Mouse (Mus musculus) left cerebral cortex, postnatal 10 days (tissue): ENCODE data around the gene Sox14. TPM values are rescaled to one million over a fixed set of nuclear protein-coding genes. Genes with fewer than 3 reads are reported as not detected.

Experiments
- DNase-seq, 2 experiments: peaks; one replicate each; pipeline ENCODE4 v3.0.0; 2021 to 2022; ENCODE audit warnings: low spot score in 2 of 2, mixed read lengths in 1 of 2; ENCODE audit errors: extremely low spot score in 1 of 2
- intact Hi-C: fragments of 180-260 bp; cut with DNase I; formaldehyde crosslinking; loops from one replicate; pipeline ENCODE4 v1.15.1; 2025
- total RNA-seq, 2 experiments: library from RNA; stranded (reverse); gene quantifications; 2 replicates each; pipeline ENCODE4 v1.2.3; 2021

Gene Sox14
- total RNA-seq, 2 experiments from 2014 or later = not detected

DNA sequence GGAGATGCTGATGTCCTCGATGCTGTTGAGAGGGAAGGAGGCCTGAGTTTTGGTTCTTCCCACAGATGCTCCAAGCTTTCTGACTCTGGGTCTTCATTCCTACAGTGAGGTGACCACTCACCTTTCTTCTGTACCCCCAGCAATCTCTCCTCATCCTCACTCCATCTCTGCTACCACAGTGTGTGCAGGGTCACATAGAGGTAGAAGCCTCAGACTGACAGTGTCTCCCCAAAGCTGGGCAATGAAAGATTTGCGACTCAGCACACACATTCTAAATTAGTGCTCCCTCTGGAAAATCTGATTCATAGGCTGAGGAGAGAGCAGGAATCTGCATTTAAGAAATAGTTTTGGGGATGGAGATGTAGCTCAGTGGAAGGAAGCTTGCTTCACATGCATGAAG, 21.5 kb downstream of the Sox14 start:
- intact Hi-C loops = no loop called here
- no peak for DNase-seq

GRCm38 (mm10) chr9:99853356-99853755, 22.6 kb downstream of the Sox14 start:
- intact Hi-C loops = no loop called here
- DNase-seq = no peak

- intact Hi-C loops = no loop called here
- DNase-seq = no peak
Observed at GRCm38 (mm10) chr9:99850354-99850753, 25.6 kb downstream of the Sox14 start.

DNA sequence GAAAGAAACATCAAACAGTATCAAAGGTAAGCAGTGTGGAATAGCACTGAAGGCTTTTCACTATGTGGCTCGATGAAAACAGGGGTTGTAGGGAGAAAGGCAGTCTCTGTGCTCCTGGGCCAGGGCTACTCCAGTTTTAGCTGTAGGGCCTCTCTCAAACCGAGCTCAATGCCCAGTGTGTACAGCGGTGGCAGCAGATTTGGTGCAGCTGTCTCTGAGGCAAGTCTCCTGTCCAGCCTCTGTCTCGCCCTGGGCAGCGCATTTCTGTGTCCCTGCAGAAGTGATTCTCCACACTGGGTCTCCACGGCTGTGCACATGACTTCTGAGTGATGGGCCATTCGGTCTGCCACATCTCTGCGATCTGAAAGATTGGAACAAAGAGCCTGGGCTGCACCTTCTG, 27.6 kb downstream of the Sox14 start:
- intact Hi-C loops = loop anchor here (5.0 kb wide), 2 partner anchors 549 to 599 kb away; no protein-coding TSS in a partner anchor
- no peak for DNase-seq

- intact Hi-C loops = loop anchor here (5.0 kb wide), 2 partner anchors 550 to 600 kb away; no protein-coding TSS in a partner anchor
- DNase-seq = peak; percentile 71 to 72
Observed at GRCm38 (mm10) chr9:99846820-99847219, 29.1 kb downstream of the Sox14 start.

GRCm38 (mm10) chr9:99839367-99839766, 36.6 kb downstream of the Sox14 start:
- DNase-seq = no peak
- intact Hi-C loops = no loop called here

GRCm38 (mm10) chr9:99838877-99839276, 37.1 kb downstream of the Sox14 start:
- intact Hi-C loops = no loop called here
- no peak for DNase-seq

GRCm38 (mm10) chr9:99836707-99837106, 39.3 kb downstream of the Sox14 start:
- intact Hi-C loops = no loop called here
- DNase-seq = no peak

DNA sequence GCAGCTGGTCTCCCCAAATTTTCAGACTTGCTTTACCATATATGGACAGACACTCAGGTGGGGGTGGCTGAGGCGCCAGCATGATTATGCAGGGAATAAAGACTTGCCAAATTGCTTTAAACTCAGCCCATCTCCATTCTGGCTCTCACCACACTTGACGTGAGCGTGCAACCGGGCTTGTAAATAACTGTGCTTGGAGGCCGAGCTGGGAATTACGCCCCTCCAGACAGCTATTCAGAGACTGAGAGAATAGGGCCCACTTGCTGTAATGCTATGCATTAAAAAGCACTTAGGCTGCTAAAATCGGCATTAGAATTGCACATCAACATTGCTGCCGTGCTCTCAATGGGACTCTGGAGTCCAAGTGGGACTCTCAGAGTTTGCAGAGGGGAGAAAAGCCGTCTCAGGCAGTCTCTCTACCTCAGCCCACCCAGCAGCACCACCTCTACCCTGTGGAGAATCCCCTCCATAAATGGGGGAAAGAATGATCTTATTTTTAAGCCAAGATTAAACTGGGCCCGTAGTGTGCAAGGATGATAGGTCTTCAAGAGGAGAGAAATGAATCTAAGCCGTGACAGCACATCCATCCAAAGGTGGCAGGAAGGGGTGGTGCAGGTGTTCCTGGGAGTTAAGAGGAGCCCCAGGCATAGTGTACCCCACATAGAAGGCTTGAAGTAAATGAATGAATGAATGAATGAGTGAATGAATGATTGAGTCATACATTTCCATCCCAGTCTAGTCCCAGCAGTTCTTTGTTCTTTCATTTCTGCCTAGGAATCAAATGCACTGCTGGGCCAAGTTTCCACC, 40.1 kb downstream of the Sox14 start:
- intact Hi-C loops = no loop called here
- DNase-seq = no peak

Other genes starting within 250 kb of the Sox14 start
- gene Dzip1l, start 246.7 kb downstream of the Sox14 start, total RNA-seq = 10 to 100 TPM; 24.9 to 31.4 TPM
- gene Cldn18, start 158.9 kb downstream of the Sox14 start, total RNA-seq = not detected